Mouse (Mus musculus) embryonic facial prominence, embryonic 14.5 days (tissue): ENCODE results near the gene Scyl1. TPM values are rescaled to one million over a fixed set of nuclear protein-coding genes. Genes with fewer than 3 reads are reported as not detected.
A peak's percentile ranks its signal among the peaks of the same experiment; 100 is the strongest.
"Not testable (repeated sequence)": the region's sequence is repeated elsewhere in the genome, so short reads cannot be mapped to it uniquely, and the experiment has no call there.

Experiments used
- ATAC-seq: fragments of 200-750 bp; cut with Nextera tagmentation; 2 replicates; pipeline ENCODE4 v1.8.0; 2017; ENCODE audit warnings: low read depth, moderate number of reproducible peaks, moderate TSS enrichment
- DNase-seq: peaks from one replicate; pipeline ENCODE4 v3.0.0-alpha.2; 2015; ENCODE audit warnings: low spot score
- H3K27ac ChIP-seq: fragments of 300-500 bp; sonication (generic); replicated peaks from 2 replicates; pipeline ENCODE4 v1.5.1; 2014; ENCODE audit warnings: low read depth, mild to moderate bottlenecking, low read length, moderate library complexity
- H3K27me3 ChIP-seq: fragments of 300-500 bp; sonication (generic); replicated peaks from 2 replicates; pipeline ENCODE4 v1.6.1; 2014; ENCODE audit warnings: low read length; ENCODE audit not compliant: control insufficient read depth, insufficient read depth
- H3K36me3 ChIP-seq: fragments of 300-500 bp; sonication (generic); 2 replicates; pipeline ENCODE4 v1.6.1; 2014; ENCODE audit warnings: low read length, mixed read lengths; ENCODE audit not compliant: control insufficient read depth, insufficient read depth
- H3K4me1 ChIP-seq: fragments of 300-500 bp; sonication (generic); 2 replicates; pipeline ENCODE4 v1.6.1; 2014; ENCODE audit warnings: antibody characterized with exemption, low read length; ENCODE audit not compliant: control insufficient read depth, insufficient read depth
- H3K4me2 ChIP-seq: fragments of 300-500 bp; sonication (generic); 2 replicates; pipeline ENCODE4 v1.6.1; 2014; ENCODE audit warnings: low read depth, mild to moderate bottlenecking, low read length, moderate library complexity, mixed read lengths
- H3K4me3 ChIP-seq: fragments of 300-500 bp; sonication (generic); 2 replicates; pipeline ENCODE4 v1.5.1; 2014; ENCODE audit warnings: low read depth, mild to moderate bottlenecking, low read length
- H3K9ac ChIP-seq: fragments of 300-500 bp; sonication (generic); 2 replicates; pipeline ENCODE4 v1.6.1; 2014; ENCODE audit warnings: low read depth, mild to moderate bottlenecking, low read length, moderate library complexity, mixed read lengths
- H3K9me3 ChIP-seq: fragments of 300-500 bp; sonication (generic); 2 replicates; pipeline ENCODE4 v1.6.1; 2016; ENCODE audit warnings: low read length; ENCODE audit not compliant: control insufficient read depth
- WGBS: fragments of 180-500 bp; shearing (Covaris S2); extraction: QIAGEN DNeasy Blood & Tissue Kit; methylation state at CpG from one replicate; pipeline ENCODE4 v1.1.7; 2014; 5-methylcytosine and 5-hydroxymethylcytosine counted together
- polyA plus RNA-seq: library from polyadenylated mRNA; unstranded; fragments of >200 nt; fragmentation: Nextera tagmentation; extraction: Ambion mirVana; gene quantifications from 2 replicates; pipeline ENCODE4 v1.2.1, GENCODE M21; 2014

The Scyl1 gene
- polyA plus RNA-seq, result 78.3 and 79.8 TPM in 2 replicates

GRCm38 (mm10) chr19:5770925-5771860 lies at the start of gene Scyl1:
Gene Scyl1 (minus strand): TSS chr19:5771419.
- 3% methylated on average over 14 of the region's 64 CpGs for whole genome bisulfite sequencing
- ATAC-seq (peak; percentile 96), DNase-seq (peak; percentile 89)
- Histone ChIP-seq H3K4me1 (peaks cover 9% of the 10 kb centered on the region), H3K9ac (peak within 1 kb of the TSS; percentile 94), H3K27ac (peak within 1 kb of the TSS; percentile 81), H3K9me3 (no peaks in the 10 kb centered on the region), H3K4me3 (peak within 1 kb of the TSS; percentile 82), H3K4me2 (peak within 1 kb of the TSS; percentile 81), H3K27me3 (0 out of 2 replicates have a peak, but pooled peaks cover 2% of the 10 kb centered on the region), H3K36me3 (peaks cover 38% of the 10 kb centered on the region)

GRCm38 (mm10) chr19:5819549-5819948 lies 48.3 kb upstream of the Scyl1 start:
- H3K9ac ChIP-seq, result no peak overlapping the region
- H3K4me1 ChIP-seq, result peaks cover 34% of the 10 kb centered on the region
- H3K4me2 ChIP-seq, result no peak overlapping the region
- H3K27me3 ChIP-seq, result no peaks in the 10 kb centered on the region
- H3K9me3 ChIP-seq, result no peaks in the 10 kb centered on the region
- ATAC-seq (no peak), DNase-seq (no peak)
- no peak overlapping the region for H3K4me3 ChIP-seq
- no peaks in the 10 kb centered on the region for H3K36me3 ChIP-seq
- 56% methylated on average over 12 of the region's 12 CpGs for WGBS
- H3K27ac ChIP-seq, result no peak overlapping the region

- H3K4me1 ChIP-seq, result peaks cover 24% of the 10 kb centered on the region
- H3K27me3 ChIP-seq, result no peaks in the 10 kb centered on the region
- no peak for ATAC-seq
- WGBS, result 77% methylated on average over 6 of the region's 6 CpGs
- H3K36me3 ChIP-seq, result no peaks in the 10 kb centered on the region
- no peak overlapping the region for H3K4me3 ChIP-seq
- H3K4me2 ChIP-seq, result no peak overlapping the region
- H3K9me3 ChIP-seq, result no peaks in the 10 kb centered on the region
- no peak overlapping the region for H3K9ac ChIP-seq
- no peak overlapping the region for H3K27ac ChIP-seq
- DNase-seq, result no peak
Observed at GRCm38 (mm10) chr19:5818590-5818977, 47.4 kb upstream of the Scyl1 start.

- peaks cover 18% of the 10 kb centered on the region for H3K4me1 ChIP-seq
- no peaks in the 10 kb centered on the region for H3K27me3 ChIP-seq
- peak; percentile 93 for DNase-seq
- H3K27ac ChIP-seq, result peak overlapping the region; percentile 66
- H3K9me3 ChIP-seq, result no peaks in the 10 kb centered on the region
- peak; percentile 74 for ATAC-seq
- peak overlapping the region; percentile 24 for H3K4me3 ChIP-seq
- 17% methylated on average over 21 of the region's 21 CpGs for WGBS
- H3K9ac ChIP-seq, result peak overlapping the region; percentile 54
- H3K4me2 ChIP-seq, result peak overlapping the region; percentile 58
- H3K36me3 ChIP-seq, result no peaks in the 10 kb centered on the region
Observed at GRCm38 (mm10) chr19:5817703-5818589, 46.7 kb upstream of the Scyl1 start.

GRCm38 (mm10) chr19:5815928-5816327 lies 44.7 kb upstream of the Scyl1 start:
- H3K36me3 ChIP-seq, result no peaks in the 10 kb centered on the region
- peaks cover 29% of the 10 kb centered on the region for H3K4me1 ChIP-seq
- H3K27ac ChIP-seq, result no peak overlapping the region
- no peak overlapping the region for H3K4me3 ChIP-seq
- no peaks in the 10 kb centered on the region for H3K27me3 ChIP-seq
- WGBS, result 76% methylated on average over 4 of the region's 4 CpGs
- no peak overlapping the region for H3K9ac ChIP-seq
- no peak for DNase-seq
- no peak overlapping the region for H3K4me2 ChIP-seq
- no peak for ATAC-seq
- H3K9me3 ChIP-seq, result no peaks in the 10 kb centered on the region

- no peak for ATAC-seq
- no peaks in the 10 kb centered on the region for H3K9me3 ChIP-seq
- H3K4me2 ChIP-seq, result no peak overlapping the region
- WGBS, result 79% methylated on average over 7 of the region's 7 CpGs
- 0 out of 2 replicates have a peak overlapping the region, but pooled peaks have one; percentile 15 for H3K27ac ChIP-seq
- H3K4me1 ChIP-seq, result peaks cover 38% of the 10 kb centered on the region
- no peak for DNase-seq
- no peaks in the 10 kb centered on the region for H3K27me3 ChIP-seq
- no peak overlapping the region for H3K4me3 ChIP-seq
- no peak overlapping the region for H3K9ac ChIP-seq
- no peaks in the 10 kb centered on the region for H3K36me3 ChIP-seq
Observed at GRCm38 (mm10) chr19:5815010-5815409, 43.8 kb upstream of the Scyl1 start.

- H3K36me3 ChIP-seq, H3K4me3 ChIP-seq, H3K9me3 ChIP-seq, H3K9ac ChIP-seq, H3K27ac ChIP-seq, DNase-seq, H3K4me2 ChIP-seq, H3K27me3 ChIP-seq, ATAC-seq: not testable (repeated sequence)
- 39% methylated on average over 1 of the region's 1 CpGs for WGBS
- peaks cover 45% of the 10 kb centered on the region for H3K4me1 ChIP-seq
Observed at GRCm38 (mm10) chr19:5814048-5814447, 42.8 kb upstream of the Scyl1 start.

- Histone ChIP-seq H3K36me3 (no peaks in the 10 kb centered on the region), H3K4me2 (no peak overlapping the region), H3K27me3 (no peaks in the 10 kb centered on the region), H3K27ac (no peak overlapping the region), H3K9ac (no peak overlapping the region), H3K4me1 (peaks cover 45% of the 10 kb centered on the region), H3K9me3 (no peaks in the 10 kb centered on the region), H3K4me3 (no peak overlapping the region)
- DNase-seq, result no peak
- 90% methylated on average over 3 of the region's 3 CpGs for WGBS
- ATAC-seq, result no peak
Observed at GRCm38 (mm10) chr19:5813567-5813966, 42.3 kb upstream of the Scyl1 start.
